Mouse (Mus musculus): ENCODE data around the gene Mrpl39. TPM values are rescaled to one million over a fixed set of nuclear protein-coding genes. Genes with fewer than 3 reads are reported as not detected.

Gene Mrpl39
- polyA plus RNA-seq, 3 experiments from 2014 or later = 20.6 to 31.7 (median 25.7) TPM

DNA sequence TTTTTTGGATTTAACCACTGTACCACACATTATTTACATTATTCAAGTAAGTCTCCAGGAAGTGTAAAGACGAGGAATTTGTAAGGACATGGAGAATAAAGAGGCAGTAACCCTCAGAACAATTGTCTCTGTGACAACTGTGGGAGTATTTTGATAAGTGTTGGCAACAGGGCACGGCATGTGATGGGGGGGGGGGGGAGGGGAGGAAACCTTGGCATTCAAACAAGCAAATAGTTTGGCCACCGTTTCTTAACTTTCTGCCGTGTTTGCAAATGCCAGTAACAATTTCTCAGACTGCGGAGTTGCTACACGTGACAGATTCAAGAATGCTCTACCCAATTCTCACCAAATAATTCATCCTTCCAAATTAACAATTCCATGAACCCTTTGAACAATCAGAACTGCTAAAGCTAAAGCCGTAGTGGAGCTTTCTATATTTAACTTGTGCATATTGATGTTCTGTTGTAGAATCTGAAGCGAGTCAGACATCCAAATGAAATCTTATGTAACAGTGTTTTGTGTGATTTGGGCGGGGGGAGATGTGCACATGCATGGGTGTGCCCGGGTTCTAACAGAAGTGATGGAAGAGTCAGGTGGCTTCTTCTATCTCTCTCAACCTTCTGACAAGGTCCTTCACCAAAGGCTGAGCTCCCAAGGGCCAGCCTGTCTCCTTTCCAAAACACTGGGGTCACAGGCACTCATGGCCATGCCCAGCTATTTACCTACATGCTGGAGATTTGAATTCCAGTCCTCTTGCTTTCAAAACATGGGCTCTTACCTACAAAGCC is 9.4 kb upstream of the Mrpl39 start:
- no peak for ATAC-seq

- no peak for ATAC-seq
Observed at GRCm38 (mm10) chr16:84737358-84737757, 1.8 kb upstream of the Mrpl39 start.

DNA sequence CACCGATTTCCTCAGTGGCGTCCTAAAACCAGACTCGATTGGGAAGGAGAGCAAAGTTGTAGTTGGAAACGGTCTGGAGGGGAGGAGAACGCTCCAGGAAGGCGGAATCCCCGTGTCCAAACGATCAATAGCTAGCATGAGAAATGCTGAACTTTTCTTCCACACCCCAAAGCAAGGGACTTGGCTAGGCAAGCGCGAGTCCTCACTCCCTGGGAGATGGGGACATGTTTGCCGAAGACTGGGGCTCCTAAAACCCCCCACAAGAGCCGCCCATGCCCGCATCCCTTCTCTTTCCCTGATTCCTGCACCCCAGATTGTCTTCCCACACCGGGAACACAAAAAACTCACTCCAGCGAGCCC is 756 bp downstream of the Mrpl39 start:
- ATAC-seq = peak; percentile 19

- ATAC-seq = no peak
Observed at GRCm38 (mm10) chr16:84720670-84721069, 14.9 kb downstream of the Mrpl39 start.

GRCm38 (mm10) chr16:84718250-84718649 is 17.3 kb downstream of the Mrpl39 start:
- ATAC-seq = no peak

GRCm38 (mm10) chr16:84717618-84718248 is 17.8 kb downstream of the Mrpl39 start:
- ATAC-seq = no peak

DNA sequence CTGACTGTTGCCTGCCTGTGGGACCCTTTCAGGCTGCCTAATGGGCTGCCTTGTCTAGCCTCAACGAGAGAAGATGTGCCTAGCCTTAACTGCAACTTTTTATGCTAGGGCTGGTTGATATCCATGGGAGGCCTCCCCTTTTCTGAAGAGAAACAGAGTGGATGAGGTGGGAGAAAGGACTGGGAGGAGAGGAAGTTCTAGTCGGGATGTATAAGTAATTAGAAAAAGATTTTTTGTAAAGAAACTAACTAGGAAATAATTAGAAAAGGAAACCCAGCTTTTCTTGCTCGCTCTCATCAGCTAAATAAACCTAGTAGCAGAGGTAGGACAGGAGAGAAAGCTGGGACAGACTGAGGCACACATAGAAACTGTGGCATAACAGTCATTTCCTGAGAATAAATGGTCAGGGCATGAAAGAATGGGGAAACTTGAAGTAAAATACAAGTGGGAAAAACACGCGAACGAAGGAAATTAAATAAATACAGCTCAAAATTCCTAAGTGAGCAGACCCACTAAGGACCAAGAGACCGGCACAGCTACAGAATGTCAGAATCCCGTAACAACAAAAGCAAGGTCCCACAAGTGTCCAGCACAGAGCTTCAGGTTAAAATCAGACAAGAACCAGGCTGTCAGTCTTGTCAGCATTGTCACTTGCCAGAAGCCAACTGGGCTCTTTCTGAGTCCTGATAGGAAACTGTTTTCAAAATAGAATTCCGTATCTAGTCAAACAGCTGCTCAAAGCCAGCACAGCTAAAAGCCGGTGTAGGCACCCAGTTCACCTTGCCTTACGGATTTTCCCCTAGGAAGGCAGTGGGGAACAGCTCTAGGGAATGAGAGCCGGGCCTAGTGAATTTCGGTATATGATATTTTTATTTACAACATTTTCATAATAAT is 18.6 kb downstream of the Mrpl39 start:
- ATAC-seq = no peak

- ATAC-seq = no peak
Observed at GRCm38 (mm10) chr16:84716197-84716596, 19.3 kb downstream of the Mrpl39 start.

GRCm38 (mm10) chr16:84714978-84715377 is 20.6 kb downstream of the Mrpl39 start:
- no peak for ATAC-seq

DNA sequence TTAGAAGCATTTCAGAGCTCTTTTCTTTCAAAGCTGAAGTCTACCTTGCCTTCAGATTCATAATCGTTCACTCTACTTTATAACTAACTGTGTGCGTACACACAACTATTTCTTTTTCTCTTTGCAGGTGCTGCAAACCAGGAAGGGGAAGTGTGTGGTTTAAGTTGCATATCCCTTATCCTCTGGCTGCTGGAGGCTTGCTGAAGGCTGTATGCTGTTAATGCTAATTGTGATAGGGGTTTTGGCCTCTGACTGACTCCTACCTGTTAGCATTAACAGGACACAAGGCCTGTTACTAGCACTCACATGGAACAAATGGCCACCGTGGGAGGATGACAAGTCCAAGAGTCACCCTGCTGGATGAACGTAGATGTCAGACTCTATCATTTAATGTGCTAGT is 21.6 kb downstream of the Mrpl39 start:
- ATAC-seq = peak; percentile 33

DNA sequence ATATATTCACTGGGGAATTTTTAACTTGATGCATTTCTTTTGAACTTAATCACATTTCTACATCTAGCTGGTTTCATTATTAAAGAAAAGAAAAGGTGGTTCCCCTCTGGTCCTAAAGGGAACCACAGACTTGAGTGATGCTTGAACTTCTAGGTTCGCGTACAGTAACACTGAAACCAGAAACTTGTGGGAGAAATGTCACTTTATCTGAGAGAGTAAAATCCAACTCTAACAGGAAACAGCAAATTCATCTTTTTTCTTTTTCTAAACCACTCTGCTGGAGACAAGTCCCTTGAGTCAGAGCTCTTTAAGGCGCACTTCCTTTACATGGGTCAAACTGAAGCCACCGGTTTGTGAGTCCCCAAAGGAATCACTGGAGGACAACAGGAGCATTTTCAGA is 22.4 kb downstream of the Mrpl39 start:
- ATAC-seq = peak; percentile 89

- ATAC-seq = no peak
Observed at GRCm38 (mm10) chr16:84708649-84709048, 26.9 kb downstream of the Mrpl39 start.

DNA sequence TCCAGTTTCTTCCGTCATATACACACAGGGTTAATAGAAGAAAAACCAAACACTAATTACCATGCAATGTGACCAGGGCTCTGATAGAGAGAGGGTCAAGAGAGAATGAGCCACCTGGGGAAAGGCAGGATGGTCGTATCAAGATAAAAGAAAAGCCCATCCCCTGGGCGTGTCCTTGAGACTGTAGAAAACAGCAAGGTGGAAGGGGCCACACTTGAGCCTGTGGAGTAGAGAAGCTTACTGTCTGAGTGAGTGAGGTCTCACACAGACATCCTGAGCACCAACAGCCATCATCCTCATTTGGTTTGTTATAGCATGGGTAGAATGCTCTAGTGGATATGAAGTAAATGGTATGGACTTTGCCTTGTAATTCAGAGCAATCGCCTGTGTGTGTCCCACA is 27.7 kb downstream of the Mrpl39 start:
- no peak for ATAC-seq

DNA sequence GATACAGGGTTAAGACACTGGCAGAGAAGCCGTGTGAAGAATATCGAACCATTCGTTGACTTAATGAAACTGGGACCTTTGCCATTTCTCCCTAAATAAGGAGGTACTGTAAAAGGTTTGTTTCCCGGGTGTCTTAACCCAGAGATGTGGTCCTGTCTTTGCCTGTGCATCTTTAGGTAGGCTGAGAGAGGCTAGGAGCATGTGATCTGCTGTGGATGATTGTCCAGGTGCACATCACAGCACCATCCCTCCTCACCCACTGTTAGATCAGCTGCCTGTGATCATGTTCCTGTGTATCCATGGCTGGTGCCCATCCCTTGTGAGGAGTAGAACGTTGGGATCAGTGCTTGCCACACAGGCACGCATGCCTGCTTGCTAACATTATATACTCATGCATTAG is 29.0 kb downstream of the Mrpl39 start:
- ATAC-seq = no peak

GRCm38 (mm10) chr16:84705507-84705906 is 30.0 kb downstream of the Mrpl39 start:
- ATAC-seq = no peak

- peak; percentile 2 for ATAC-seq
Observed at GRCm38 (mm10) chr16:84704661-84705240, 30.8 kb downstream of the Mrpl39 start.

GRCm38 (mm10) chr16:84703769-84704660 is 31.5 kb downstream of the Mrpl39 start:
- ATAC-seq = peak; percentile 12

DNA sequence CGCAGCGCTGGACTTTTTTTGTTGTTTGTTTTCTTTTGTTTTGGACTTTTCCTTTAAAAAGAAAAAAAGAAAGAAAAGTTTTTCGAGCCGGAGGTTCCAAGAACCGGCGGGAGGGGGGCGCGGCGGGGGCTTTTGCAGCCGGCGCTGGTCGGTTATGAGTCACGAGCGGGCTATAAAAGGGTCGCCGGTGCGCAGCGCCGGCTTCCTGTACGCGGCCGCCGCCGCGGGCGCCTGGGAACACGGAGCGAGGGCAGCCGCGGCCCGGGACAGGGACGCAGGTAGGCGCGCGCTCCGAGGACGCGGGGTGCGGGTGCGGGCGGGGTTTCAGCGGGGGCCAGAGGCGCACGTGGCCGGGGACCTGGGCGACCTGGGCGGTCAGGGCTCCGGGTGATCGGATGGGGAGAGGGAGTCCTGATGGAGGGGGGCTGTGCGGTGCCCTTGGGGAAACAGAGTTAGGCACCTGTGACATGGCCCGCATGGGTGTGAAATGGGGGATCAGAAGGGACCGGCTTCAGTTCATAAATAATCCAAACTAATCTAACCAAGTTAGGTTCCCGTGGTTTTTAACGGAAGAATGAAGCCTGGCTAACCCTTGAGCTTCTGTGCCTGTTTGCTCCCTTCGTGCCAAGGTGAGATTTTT is 32.3 kb downstream of the Mrpl39 start:
- peak; percentile 80 for ATAC-seq

DNA sequence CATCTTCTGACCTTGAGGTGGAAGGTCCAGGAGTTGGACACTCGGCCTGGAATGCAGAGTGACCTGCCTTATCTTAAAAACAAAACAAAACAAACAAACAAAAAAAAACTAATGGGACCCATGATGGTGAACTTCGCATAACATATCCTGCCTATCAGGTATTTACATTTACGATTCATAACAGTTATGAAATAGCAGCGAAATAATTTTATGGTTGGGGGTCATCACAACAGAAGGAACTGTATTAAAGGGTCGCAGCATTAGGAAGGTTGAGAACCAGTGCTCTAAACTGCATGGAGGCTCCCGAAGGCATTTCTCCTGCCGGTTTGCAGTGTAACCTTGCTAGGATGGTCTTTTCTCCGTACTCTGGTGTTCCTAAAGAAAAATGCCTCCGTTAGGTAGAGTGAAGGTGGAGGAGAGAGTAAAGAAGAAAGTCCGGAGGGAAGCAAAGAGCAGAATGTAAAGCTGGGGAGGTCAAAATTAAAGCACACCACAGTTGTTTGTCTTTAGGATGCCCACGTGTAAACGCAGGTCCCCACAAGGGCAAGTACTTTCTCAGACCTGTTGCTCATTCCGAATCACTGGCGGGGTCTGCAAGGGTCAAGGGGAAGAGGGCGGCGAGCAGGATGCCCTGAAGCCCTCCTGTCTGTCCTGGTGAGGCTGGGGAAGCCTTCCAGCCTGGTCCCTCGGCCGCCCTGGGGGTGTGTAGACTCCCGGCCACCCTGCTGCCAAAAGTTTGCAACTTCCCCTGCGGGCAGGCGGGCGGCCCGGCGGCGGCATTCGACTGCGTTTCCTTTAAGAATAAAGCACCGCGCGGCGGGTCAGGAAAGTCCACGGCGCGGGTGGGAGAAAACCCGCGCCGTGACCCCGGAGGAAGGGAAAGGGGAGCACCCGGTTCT is 33.1 kb downstream of the Mrpl39 start:
- peak; percentile 50 for ATAC-seq

- ATAC-seq = no peak
Observed at GRCm38 (mm10) chr16:84701041-84701440, 34.5 kb downstream of the Mrpl39 start.
